Mouse (Mus musculus) thymus, adult 18-20 months (tissue): Measurements from ENCODE around the gene Ldb2.

Experiments
- DNase-seq, 2 experiments: peaks; one replicate each; pipeline ENCODE4 v3.0.0; 2022; ENCODE audit warnings: mixed read lengths in 2 of 2

Gene Ldb2

GRCm38 (mm10) chr5:44641060-44641459 is 158.4 kb downstream of the Ldb2 start:
- no peak for DNase-seq

- DNase-seq, result no peak
Observed at GRCm38 (mm10) chr5:44635546-44635945, 163.9 kb downstream of the Ldb2 start.

- DNase-seq, result no peak
Observed at GRCm38 (mm10) chr5:44629034-44629625, 170.3 kb downstream of the Ldb2 start.

GRCm38 (mm10) chr5:44627487-44627886 is 172.0 kb downstream of the Ldb2 start:
- no peak for DNase-seq

GRCm38 (mm10) chr5:44626885-44627284 is 172.6 kb downstream of the Ldb2 start:
- no peak for DNase-seq

GRCm38 (mm10) chr5:44626114-44626513 is 173.4 kb downstream of the Ldb2 start:
- DNase-seq, result no peak

GRCm38 (mm10) chr5:44615677-44616076 is 183.8 kb downstream of the Ldb2 start:
- DNase-seq, result no peak

- DNase-seq, result no peak
Observed at GRCm38 (mm10) chr5:44608901-44609300, 190.6 kb downstream of the Ldb2 start.

- no peak for DNase-seq
Observed at GRCm38 (mm10) chr5:44601340-44601739, 198.1 kb downstream of the Ldb2 start.

- DNase-seq, result no peak
Observed at GRCm38 (mm10) chr5:44593522-44594218, 205.8 kb downstream of the Ldb2 start.

- DNase-seq, result no peak
Observed at GRCm38 (mm10) chr5:44590750-44591149, 208.7 kb downstream of the Ldb2 start.

- no peak for DNase-seq
Observed at GRCm38 (mm10) chr5:44589318-44589717, 210.2 kb downstream of the Ldb2 start.

GRCm38 (mm10) chr5:44586571-44586970 is 212.9 kb downstream of the Ldb2 start:
- no peak for DNase-seq

GRCm38 (mm10) chr5:44579899-44580459 is 219.5 kb downstream of the Ldb2 start:
- no peak for DNase-seq

- DNase-seq, result no peak
Observed at GRCm38 (mm10) chr5:44576682-44577349, 222.7 kb downstream of the Ldb2 start.

GRCm38 (mm10) chr5:44574681-44575080 is 224.8 kb downstream of the Ldb2 start:
- DNase-seq, result no peak

GRCm38 (mm10) chr5:44553765-44554352 is 245.6 kb downstream of the Ldb2 start:
- no peak for DNase-seq

- no peak for DNase-seq
Observed at GRCm38 (mm10) chr5:44553155-44553554, 246.3 kb downstream of the Ldb2 start.

GRCm38 (mm10) chr5:44552121-44552520 is 247.4 kb downstream of the Ldb2 start:
- DNase-seq, result no peak

GRCm38 (mm10) chr5:44548468-44548867 is 251.0 kb downstream of the Ldb2 start:
- no peak for DNase-seq

GRCm38 (mm10) chr5:44543472-44544132 is 255.9 kb downstream of the Ldb2 start:
- DNase-seq, result no peak

GRCm38 (mm10) chr5:44541748-44542147 is 257.7 kb downstream of the Ldb2 start:
- no peak for DNase-seq

GRCm38 (mm10) chr5:44538687-44539086 is 260.8 kb downstream of the Ldb2 start:
- no peak for DNase-seq
